Mouse (Mus musculus) cerebellum, adult 9-10 months (tissue): Measurements from ENCODE around the gene Tenm1.

Source experiments
- DNase-seq: peaks from one replicate; pipeline ENCODE4 v3.0.0; 2022

The Tenm1 gene

GRCm38 (mm10) chrX:43428855-43429263 lies at the start of gene Tenm1:
Gene Tenm1 (minus strand): TSS chrX:43429126.
- peak; percentile 80 for DNase-seq

GRCm38 (mm10) chrX:43467311-43467710 lies 38.4 kb upstream of the Tenm1 start:
- no peak for DNase-seq

- DNase-seq, result no peak
Observed at GRCm38 (mm10) chrX:43430581-43430980, 1.7 kb upstream of the Tenm1 start.

- peak; percentile 62 for DNase-seq
Observed at GRCm38 (mm10) chrX:43429982-43430531, 1.1 kb upstream of the Tenm1 start.

GRCm38 (mm10) chrX:43429337-43429736 lies 411 bp upstream of the Tenm1 start:
- no peak for DNase-seq

- DNase-seq, result peak; percentile 60
Observed at GRCm38 (mm10) chrX:43427961-43428365, 963 bp downstream of the Tenm1 start.

GRCm38 (mm10) chrX:43427111-43427510 lies 1.8 kb downstream of the Tenm1 start:
- DNase-seq, result peak; percentile 76

- no peak for DNase-seq
Observed at GRCm38 (mm10) chrX:43397957-43398356, 31.0 kb downstream of the Tenm1 start.

GRCm38 (mm10) chrX:43388106-43388505 lies 40.8 kb downstream of the Tenm1 start:
- no peak for DNase-seq

- DNase-seq, result no peak
Observed at GRCm38 (mm10) chrX:43372526-43372925, 56.4 kb downstream of the Tenm1 start.

- peak; percentile 67 for DNase-seq
Observed at GRCm38 (mm10) chrX:43319351-43319750, 109.6 kb downstream of the Tenm1 start.

GRCm38 (mm10) chrX:43317801-43318520 lies 111.0 kb downstream of the Tenm1 start:
- DNase-seq, result peak; percentile 86

- no peak for DNase-seq
Observed at GRCm38 (mm10) chrX:43235844-43236243, 193.1 kb downstream of the Tenm1 start.

GRCm38 (mm10) chrX:43205003-43205402 lies 223.9 kb downstream of the Tenm1 start:
- DNase-seq, result peak; percentile 57

GRCm38 (mm10) chrX:43202249-43202783 lies 226.6 kb downstream of the Tenm1 start:
- no peak for DNase-seq

- peak; percentile 92 for DNase-seq
Observed at GRCm38 (mm10) chrX:43182975-43183374, 246.0 kb downstream of the Tenm1 start.

- DNase-seq, result peak; percentile 55
Observed at GRCm38 (mm10) chrX:43151561-43151960, 277.4 kb downstream of the Tenm1 start.

- DNase-seq, result peak; percentile 86
Observed at GRCm38 (mm10) chrX:43129696-43130095, 299.2 kb downstream of the Tenm1 start.

GRCm38 (mm10) chrX:43122491-43122890 lies 306.4 kb downstream of the Tenm1 start:
- peak; percentile 93 for DNase-seq

GRCm38 (mm10) chrX:43122001-43122400 lies 306.9 kb downstream of the Tenm1 start:
- peak; percentile 69 for DNase-seq

- no peak for DNase-seq
Observed at GRCm38 (mm10) chrX:42986100-42986499, 442.8 kb downstream of the Tenm1 start.

GRCm38 (mm10) chrX:42973562-42973961 lies 455.4 kb downstream of the Tenm1 start:
- no peak for DNase-seq

- no peak for DNase-seq
Observed at GRCm38 (mm10) chrX:42967611-42968010, 461.3 kb downstream of the Tenm1 start.

GRCm38 (mm10) chrX:42861731-42862130 lies 567.2 kb downstream of the Tenm1 start:
- DNase-seq, result peak; percentile 23
